Mouse (Mus musculus) lung, postnatal 0 days (tissue): Measurements from ENCODE around the gene Dcakd.
A peak's percentile ranks its signal among the peaks of the same experiment; 100 is the strongest.

Experiments used
- CTCF ChIP-seq: IDR thresholded peaks from 2 replicates; pipeline ENCODE4 v1.5.1; 2016; ENCODE audit warnings: antibody characterized with exemption, mild to moderate bottlenecking
- EP300 ChIP-seq: IDR thresholded peaks from 2 replicates; pipeline ENCODE4 v1.6.1; 2016; ENCODE audit warnings: antibody characterized with exemption, mild to moderate bottlenecking, control low read depth

GRCm38 (mm10) chr11:103009208-103009607 lies 18.9 kb downstream of the Dcakd start:
- TF ChIP-seq CTCF (peak; percentile 65), EP300 (no peak)
